Mouse (Mus musculus): ENCODE data around the gene AY761185.
"Not testable (repeated sequence)": the region's sequence is repeated elsewhere in the genome, so short reads cannot be mapped to it uniquely, and the experiment has no call there.

Gene AY761185

GRCm38 (mm10) chr8:20944610-20945009 lies at the start of gene AY761185:
Gene AY761185, minus strand, starts transcription at chr8:20944710.
- Histone ChIP-seq H3K27me3 (ENCODE audit: control insufficient read depth, insufficient read depth, low read length, poor library complexity, severe bottlenecking) (no peaks in the 10 kb centered on the region), H3K36me3 (ENCODE audit: control insufficient read depth, insufficient read depth, low read length, poor library complexity, severe bottlenecking) (no peaks in the 10 kb centered on the region)
- DNase-seq (ENCODE audit: low read depth, low spot score) = no peak

- not testable (repeated sequence) for H3K27me3 ChIP-seq (ENCODE audit: control insufficient read depth, insufficient read depth, low read length, poor library complexity, severe bottlenecking); DNase-seq (ENCODE audit: low read depth, low spot score); H3K36me3 ChIP-seq (ENCODE audit: control insufficient read depth, insufficient read depth, low read length, poor library complexity, severe bottlenecking)
These were observed 49.5 kb upstream of the AY761185 start for GRCm38 (mm10) chr8:20994042-20994441.

- DNase-seq (ENCODE audit: low read depth, low spot score) = no peak
- H3K36me3 ChIP-seq (ENCODE audit: control insufficient read depth, insufficient read depth, low read length, poor library complexity, severe bottlenecking) = no peaks in the 10 kb centered on the region
- H3K27me3 ChIP-seq (ENCODE audit: control insufficient read depth, insufficient read depth, low read length, poor library complexity, severe bottlenecking) = no peaks in the 10 kb centered on the region
These were observed 35.3 kb upstream of the AY761185 start for GRCm38 (mm10) chr8:20979846-20980245.

- Histone ChIP-seq H3K27me3 (ENCODE audit: control insufficient read depth, insufficient read depth, low read length, poor library complexity, severe bottlenecking) (no peaks in the 10 kb centered on the region), H3K36me3 (ENCODE audit: control insufficient read depth, insufficient read depth, low read length, poor library complexity, severe bottlenecking) (no peaks in the 10 kb centered on the region)
- no peak for DNase-seq (ENCODE audit: low read depth, low spot score)
These were observed 20.0 kb upstream of the AY761185 start for GRCm38 (mm10) chr8:20964531-20964930.

- no peak for DNase-seq (ENCODE audit: low read depth, low spot score)
- no peaks in the 10 kb centered on the region for H3K36me3 ChIP-seq (ENCODE audit: control insufficient read depth, insufficient read depth, low read length, poor library complexity, severe bottlenecking)
- no peaks in the 10 kb centered on the region for H3K27me3 ChIP-seq (ENCODE audit: control insufficient read depth, insufficient read depth, low read length, poor library complexity, severe bottlenecking)
These were observed 22.5 kb downstream of the AY761185 start, which contains the start of gene Gm6040 for GRCm38 (mm10) chr8:20921971-20922370. Gene Gm6040, minus strand, starts transcription at chr8:20922071.

GRCm38 (mm10) chr8:20912288-20912687 lies 32.2 kb downstream of the AY761185 start:
- no peaks in the 10 kb centered on the region for H3K27me3 ChIP-seq (ENCODE audit: control insufficient read depth, insufficient read depth, low read length, poor library complexity, severe bottlenecking)
- no peaks in the 10 kb centered on the region for H3K36me3 ChIP-seq (ENCODE audit: control insufficient read depth, insufficient read depth, low read length, poor library complexity, severe bottlenecking)
- DNase-seq (ENCODE audit: low read depth, low spot score) = no peak

- no peak for DNase-seq (ENCODE audit: low read depth, low spot score)
- H3K36me3 ChIP-seq (ENCODE audit: control insufficient read depth, insufficient read depth, low read length, poor library complexity, severe bottlenecking) = no peaks in the 10 kb centered on the region
- H3K27me3 ChIP-seq (ENCODE audit: control insufficient read depth, insufficient read depth, low read length, poor library complexity, severe bottlenecking) = no peaks in the 10 kb centered on the region
These were observed 36.3 kb downstream of the AY761185 start for GRCm38 (mm10) chr8:20908256-20908655.

- Histone ChIP-seq H3K27me3 (ENCODE audit: control insufficient read depth, insufficient read depth, low read length, poor library complexity, severe bottlenecking) (no peaks in the 10 kb centered on the region), H3K36me3 (ENCODE audit: control insufficient read depth, insufficient read depth, low read length, poor library complexity, severe bottlenecking) (no peaks in the 10 kb centered on the region)
- no peak for DNase-seq (ENCODE audit: low read depth, low spot score)
These were observed 37.4 kb downstream of the AY761185 start for GRCm38 (mm10) chr8:20907119-20907518.

GRCm38 (mm10) chr8:20902527-20902926 lies 42.0 kb downstream of the AY761185 start, which contains the start of gene Gm15056:
Gene Gm15056, minus strand, starts transcription at chr8:20902627.
- H3K36me3 ChIP-seq (ENCODE audit: control insufficient read depth, insufficient read depth, low read length, poor library complexity, severe bottlenecking) = no peaks in the 10 kb centered on the region

More at GRCm38 (mm10) chr8:20902527-20902926, 42.0 kb downstream of the AY761185 start, which contains the start of gene Gm15056:
- DNase-seq (ENCODE audit: low read depth, low spot score) = no peak
- H3K27me3 ChIP-seq (ENCODE audit: control insufficient read depth, insufficient read depth, low read length, poor library complexity, severe bottlenecking) = no peaks in the 10 kb centered on the region

Data from splenic B cell, adult 2 months (primary cell).